Mouse (Mus musculus) lung, postnatal 36 days (tissue): ENCODE measurements around the gene Agtrap.
"Not testable (repeated sequence)": the region's sequence is repeated elsewhere in the genome, so short reads cannot be mapped to it uniquely, and the experiment has no call there.

Experiments
- DNase-seq: peaks from one replicate; pipeline ENCODE4 v3.0.0; 2022; ENCODE audit warnings: mixed read lengths

The Agtrap gene

DNA sequence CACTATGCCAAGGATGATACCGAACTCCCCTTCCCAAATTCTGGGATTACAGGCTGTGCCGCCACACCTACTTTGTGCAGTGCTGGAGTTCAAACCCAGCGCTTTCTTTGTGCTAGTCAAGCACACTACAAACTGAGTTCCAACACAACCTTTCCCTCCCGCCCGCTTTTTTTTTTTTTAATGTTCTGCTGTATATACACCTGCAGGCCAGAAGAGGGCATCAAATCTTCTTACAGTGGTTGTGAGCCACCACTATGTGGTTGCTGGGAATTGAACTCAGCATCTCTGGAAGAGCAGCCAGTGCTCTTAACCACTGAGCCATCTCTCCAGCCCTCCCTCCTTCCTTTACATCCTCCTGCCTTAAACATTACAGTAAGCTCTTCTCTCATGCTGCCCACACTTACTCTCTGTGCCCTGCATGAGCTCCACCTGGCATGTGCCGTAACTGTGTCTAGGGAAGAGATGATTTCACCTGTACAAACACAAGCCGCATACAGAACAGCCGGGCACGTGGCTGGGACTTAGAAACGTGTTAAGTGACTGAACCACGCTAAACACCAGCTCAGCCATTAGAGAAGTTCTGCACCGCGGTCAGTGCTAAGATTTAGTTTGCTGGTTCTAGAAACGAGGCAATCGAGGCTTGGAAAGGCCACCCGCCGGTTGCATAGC lies 13.2 kb downstream of the Agtrap start:
- DNase-seq: no peak

DNA sequence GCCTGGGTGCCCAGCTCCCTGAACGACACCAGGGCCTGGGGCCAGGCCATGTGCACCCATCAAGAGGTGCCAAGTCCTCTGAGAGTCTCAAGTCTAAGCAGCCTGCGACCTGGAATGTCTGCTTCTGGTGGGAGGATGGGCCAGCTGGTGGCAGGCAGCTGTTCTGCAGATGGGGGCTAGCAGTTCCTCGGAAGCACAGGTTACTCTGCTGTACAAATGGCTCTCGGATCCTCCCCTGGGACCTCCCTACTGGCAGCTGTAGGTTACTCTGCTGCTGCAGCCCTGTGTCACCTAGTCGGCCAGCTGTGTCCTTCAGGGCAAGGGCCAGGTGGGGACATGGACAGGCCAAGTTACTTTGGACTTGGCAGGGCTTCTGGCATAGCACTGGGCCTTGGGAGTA lies 16.3 kb downstream of the Agtrap start:
- no peak for DNase-seq

DNA sequence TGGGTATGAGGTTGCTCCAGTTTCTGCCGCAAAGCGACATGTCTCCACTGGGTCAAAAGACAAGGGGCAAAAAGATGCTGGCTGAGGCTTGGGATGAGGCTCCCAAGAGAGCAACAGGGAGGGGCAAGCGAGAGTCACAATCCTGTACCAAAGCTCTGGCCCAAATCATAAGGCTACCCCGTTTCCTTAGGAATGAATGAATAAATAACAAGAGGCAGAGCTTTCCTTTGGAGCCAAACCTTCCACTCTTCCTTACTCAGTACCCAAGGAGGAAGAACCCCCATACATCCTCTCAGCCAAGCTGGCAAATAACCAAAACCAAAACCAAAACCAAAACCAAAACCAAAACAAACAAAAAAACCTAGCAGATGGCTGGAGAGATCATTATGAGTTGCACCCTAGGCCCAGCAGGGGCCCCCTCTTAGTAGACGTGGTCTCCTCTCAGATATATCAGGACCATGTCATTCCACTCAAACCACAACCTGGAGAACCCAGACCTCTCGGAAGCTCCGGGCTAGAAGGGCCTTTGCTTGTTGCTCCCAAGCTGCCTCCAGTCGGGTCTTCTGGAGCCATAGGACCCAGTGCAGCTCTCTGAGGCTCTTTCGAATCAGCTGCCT lies 18.1 kb downstream of the Agtrap start:
- DNase-seq: no peak

DNA sequence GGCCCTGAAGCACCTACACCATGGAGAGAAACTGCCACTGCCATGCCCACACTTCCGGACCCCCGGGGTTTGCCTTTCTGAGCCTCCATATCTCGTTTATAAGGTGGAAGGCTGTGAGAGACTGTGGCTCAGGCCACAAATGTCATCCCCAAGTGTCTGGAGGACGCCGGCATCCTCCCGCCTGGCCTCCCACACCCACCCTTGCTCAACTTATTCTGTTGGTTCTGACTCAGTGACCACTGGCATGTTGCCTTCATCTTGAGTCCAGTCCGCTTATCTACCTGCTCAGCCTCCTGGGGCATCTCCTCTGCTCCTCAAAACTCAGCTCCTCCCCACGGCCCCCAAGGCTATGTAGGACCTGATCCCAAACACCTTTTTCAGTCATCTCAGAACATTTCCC lies 20.5 kb downstream of the Agtrap start:
- no peak for DNase-seq

DNA sequence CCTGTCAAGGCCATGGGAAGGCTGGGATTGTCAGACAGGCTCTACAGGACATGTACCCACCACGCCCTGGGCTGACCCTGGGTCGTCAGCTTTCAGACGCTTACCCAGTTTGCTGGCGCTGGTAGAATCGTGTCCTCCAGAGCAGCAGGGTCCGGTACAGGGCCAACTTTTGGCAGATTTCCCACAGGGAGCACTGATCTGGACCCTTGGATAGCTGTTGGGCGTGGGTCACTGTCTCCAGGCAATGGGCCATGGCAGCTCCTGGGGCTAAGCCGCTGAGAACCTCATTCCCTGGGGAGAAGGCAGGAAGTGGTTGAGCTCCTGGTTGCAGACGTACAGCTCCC lies 21.5 kb downstream of the Agtrap start:
- no peak for DNase-seq

DNA sequence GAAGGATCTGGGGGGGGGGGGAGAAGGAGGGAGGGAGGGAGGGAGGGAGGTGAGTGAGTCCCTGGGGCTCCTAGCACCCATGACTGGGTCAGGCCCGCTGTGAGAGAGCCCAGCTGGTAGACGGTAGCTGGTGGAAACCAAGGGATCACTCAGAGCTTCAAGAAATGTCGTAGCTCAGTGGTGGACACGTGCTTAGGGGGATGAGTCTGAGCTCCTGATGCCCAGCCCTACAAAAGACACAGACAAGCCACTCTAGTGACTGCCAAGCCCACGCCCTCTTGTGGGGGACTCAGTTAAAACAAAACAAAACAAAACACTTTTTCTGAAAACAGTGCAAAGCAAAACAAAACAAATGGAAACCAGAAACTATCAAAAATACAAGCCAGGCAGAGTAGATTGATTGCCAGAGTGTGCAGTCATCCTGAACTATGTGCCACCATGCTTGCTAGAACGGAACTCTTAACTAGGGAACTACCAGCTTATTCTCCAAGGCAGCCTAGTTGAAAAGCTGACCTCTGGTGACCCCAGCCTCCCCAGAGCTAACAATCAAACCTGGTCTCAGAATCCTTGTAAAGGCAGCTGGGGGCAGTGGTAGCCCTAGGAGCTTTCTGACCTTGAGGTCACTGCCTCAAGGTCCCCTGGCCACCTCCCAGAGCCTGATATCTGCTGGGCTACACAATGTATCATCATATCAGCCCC lies 22.0 kb downstream of the Agtrap start:
- DNase-seq: peak; percentile 30

DNA sequence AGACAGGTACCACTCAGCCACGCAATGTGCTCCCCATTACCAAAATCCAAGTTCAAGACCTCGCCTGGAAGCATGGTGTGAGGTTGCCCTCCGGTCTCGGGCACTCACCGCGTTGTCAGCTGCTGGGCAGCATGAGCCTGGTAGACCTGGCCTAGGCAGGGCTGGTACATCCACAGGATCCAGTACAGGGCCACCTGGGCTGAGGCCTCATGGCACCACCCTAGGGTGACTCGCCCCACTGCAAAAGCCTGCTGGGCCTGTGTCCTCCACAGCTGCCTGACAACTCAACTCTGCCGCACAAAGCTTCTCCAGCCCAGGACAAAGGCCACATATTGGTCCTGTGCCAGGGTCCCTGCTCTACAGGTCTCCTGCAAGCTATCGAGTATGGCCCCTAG lies 26.7 kb downstream of the Agtrap start:
- DNase-seq: no peak

DNA sequence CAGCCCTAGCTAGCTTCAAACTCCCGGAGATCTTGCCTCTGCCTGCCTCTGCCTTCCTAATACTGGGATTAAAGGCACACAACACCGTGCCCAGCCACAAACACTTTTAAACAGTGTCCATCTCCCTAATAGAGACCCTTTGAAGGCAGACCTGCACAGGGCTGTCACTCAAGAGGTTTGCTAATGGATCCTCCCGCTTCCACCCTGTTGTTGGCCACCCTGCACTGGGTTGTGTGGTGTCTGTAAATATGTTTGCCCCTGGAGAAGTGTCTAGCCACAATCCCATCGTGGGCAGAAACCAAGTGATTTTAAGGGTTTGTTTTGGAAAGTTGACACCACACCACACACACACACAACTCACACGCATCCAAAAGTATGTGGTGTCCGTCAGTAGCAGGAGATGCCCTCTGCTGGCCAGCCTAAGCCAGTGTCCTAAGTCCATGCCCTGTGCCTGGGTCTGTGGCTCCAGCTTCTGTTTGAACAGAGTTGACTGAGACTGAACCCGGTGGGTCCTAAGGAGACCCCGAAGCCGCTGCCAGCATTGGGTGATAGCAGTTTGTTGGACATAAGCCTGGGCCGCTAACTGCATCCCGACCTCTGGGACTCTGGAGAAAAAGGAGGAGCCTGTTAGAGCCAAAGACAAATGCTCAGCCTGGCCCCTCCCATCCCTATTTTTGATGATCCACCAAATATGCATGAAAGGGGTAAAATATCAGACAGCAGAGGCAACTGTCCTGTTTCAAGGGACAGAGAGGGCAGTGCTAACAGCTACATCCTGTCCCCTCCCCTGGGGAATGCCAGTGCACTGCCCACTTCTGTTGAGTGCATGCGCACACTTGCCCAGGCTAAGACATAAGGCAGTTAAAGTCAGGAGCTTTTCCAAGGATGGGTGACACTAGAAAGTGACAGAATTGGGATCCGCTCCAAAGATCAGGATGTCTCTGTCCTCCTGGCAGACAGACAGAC lies 27.4 kb downstream of the Agtrap start:
- peak; percentile 68 for DNase-seq

DNA sequence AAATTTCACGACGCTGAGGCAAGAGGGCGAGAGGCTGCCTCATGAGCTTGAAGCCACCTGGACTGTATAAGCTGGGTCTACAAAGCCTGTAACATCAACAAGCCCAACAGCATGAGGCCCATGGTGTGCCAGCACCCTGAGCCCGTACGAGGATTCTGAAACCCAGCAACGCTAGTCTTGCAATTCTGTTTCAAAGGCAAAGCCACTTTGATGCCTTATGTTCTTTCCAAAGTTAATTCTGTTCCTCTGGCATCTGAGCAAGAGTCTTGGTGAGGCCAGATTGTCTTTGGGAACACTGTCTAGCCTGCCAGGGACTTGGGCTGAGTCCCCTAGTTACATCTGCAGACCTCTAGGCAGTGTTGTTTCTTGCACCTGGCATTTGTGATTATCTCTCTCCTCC lies 28.8 kb downstream of the Agtrap start:
- DNase-seq: no peak

DNA sequence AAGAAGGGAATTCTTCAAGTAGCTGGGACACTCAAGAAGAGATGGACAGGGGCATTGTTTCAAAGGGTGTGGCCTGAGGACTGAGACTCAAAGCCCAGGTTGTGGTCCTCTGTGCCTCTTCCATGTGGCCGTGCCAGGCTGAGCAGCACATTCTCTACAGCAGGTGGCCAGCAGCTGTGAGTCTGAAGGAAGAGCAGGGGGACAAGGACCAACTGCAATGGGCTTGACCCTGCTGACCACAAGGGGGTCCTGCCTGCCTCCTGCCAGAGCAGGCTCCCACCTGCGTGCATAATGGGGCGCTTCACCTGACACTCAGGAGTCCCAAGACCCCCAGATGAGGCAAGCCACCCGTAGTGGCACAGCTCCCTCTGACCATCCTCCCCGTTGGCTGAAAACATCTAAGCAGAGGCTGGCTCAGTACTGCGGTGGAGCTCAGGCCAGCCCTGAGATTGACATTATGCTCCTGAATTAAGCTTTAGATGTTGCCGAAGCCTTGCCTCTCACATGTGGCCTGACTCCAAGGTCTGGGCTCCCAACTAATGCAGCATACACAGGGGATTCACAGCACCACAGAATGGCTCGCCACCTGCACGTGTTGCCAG lies 29.5 kb downstream of the Agtrap start:
- no peak for DNase-seq

DNA sequence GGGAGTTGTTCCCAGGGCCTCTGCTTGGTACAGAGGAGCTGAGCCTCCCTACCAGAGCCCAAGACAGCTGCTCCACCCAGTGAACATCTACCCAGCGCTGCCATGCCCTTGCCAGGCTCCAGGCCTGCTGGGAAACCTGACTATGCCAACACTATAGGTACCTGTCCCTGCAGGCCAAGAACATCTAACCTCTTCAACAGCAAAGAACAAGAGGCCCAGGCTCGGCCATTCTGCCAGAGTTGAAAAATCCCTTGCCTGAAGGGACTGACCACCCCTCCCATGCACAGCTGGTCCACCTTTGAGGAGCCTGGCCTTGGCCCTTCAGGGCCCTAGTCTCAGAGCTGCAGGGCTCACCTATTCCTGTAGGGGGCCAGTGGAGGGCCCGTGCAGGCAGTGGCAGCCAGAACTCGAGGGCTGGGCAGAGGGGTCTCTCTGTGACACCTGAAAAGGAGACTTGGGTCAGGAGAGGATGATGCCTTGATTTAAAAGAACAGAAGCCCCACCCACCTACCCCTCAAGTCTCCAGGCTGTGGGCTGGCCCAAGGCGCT lies 30.1 kb downstream of the Agtrap start:
- no peak for DNase-seq

DNA sequence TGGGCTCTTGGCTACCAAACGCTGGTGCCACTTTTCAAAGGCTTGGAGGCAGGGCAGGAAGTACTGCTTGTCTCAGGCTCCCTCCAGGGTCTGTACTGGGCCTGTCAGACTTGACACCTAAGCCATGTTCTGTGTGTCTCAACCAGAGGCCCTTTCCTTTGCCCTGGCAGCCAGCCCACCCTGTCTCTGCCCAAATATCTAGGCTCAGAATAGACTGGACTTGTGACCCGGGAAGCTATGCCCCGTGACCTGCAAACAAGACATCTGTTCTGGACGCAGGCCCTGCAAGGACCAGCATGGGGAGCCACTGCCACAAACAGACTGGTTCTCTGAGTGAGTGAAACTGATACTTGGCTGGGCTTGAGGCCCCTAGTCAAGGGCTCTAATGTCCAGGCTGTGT lies 31.0 kb downstream of the Agtrap start:
- DNase-seq: peak; percentile 45

DNA sequence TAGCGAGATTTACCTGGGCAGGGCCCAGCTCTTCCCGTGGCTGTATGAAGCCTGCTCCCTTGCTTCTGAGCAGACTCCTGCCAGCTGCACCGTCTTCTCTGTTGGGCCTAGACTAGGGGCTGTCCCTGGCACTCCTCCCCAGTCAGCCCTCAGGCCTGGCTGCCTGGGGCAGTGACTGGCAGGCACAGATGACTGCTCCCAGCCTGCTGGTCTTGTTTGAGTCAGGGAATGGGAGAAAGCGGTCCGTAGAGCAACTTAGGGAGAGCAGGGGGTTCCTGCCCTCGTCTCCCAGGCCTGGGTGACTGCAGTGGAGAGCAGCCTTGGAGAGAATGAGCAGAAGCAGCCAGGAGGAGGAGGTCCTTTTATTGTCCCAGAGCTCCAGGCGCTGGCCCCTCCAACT lies 31.6 kb downstream of the Agtrap start:
- no peak for DNase-seq

DNA sequence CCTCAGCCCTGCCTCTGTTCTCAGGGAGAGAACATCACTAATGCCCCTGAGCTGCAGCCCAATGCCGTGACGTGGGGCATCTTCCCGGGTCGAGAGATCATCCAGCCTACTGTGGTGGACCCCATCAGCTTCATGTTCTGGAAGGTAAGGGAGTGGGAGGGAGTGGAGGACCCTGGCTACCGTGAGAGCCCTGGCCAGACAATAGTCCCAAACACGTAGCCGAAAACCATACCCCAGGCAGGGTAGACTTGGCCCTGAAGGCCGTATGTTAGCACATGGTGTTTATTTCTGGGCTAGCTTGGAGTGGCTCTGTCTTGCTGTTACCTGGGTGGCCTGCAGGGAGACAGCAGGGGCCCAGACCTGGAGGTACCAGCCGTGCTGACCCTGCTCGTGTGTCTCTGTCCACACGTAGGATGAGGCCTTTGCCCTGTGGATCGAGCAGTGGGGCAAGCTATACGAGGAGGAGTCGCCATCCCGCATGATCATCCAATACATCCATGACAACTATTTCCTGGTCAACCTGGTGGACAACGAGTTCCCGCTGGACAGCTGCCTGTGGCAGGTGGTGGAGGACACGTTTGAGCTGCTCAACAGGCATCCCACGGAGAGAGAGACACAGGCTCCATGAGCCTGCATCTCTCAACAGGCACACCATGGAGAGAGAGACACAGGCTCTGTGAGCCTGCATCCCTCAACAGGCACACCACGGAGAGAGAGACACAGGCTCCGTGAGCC lies 32.7 kb downstream of the Agtrap start:
- no peak for DNase-seq

DNA sequence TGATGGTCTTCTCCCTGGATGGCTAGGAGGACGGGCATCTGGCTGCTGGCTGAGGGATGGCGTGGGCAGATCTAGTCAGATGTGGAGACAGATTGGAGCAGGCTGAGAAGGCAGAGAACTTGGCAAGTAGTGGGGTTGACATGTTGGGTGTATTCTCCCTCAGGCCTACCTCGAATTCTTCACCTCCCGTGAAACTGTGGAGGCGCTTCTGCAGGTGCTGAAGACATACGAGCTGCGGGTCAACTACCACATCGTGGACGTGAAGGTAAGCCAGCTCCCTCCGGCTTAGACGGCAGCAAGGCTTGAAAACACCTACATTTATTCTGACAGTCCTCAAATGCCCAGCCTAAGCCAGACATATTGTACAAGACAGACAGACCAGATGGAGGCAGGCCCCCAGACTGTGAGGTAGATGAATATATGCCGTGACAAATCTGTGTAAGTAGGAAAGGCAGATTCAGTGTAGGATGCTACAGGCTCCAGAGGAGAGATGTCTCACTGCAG lies 34.4 kb downstream of the Agtrap start:
- DNase-seq: no peak

DNA sequence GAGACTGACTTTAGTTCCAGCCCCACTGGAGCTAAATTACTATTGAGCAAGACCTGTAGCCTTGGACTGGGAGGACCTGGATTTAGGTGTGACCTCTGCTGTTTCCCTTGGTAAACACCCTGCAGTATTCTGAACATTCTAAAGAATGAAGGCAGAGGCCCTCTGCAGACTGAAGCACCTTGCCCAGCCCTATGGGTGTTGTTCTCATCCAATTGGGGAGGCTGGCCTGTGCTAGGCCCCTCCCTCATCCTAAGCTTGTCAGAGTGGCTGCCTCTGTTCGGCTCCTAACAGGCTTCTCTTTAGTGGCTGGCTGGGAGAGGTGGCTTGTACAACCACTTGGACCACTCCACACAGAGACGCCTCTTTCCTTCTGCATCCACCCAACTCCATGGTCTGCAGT lies 34.9 kb downstream of the Agtrap start:
- DNase-seq: peak; percentile 51

DNA sequence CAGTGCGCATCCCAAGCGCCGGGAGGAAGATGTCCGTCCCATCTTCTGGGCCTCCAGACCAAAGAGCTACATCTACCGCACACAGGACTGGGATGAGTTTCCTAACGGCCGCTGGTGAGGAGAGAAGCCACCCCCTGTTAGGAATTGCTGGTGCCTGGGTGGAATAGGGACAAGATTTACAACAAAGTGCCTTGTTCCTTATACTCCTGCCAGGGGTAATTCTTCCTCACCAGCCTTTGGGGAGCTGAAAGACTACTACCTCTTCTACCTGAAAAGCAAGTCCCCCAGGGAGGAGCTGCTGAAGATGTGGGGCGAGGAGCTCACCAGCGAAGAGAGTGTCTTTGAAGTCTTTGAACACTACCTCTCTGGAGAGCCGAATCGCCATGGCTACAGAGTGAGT lies 35.9 kb downstream of the Agtrap start:
- DNase-seq: no peak

DNA sequence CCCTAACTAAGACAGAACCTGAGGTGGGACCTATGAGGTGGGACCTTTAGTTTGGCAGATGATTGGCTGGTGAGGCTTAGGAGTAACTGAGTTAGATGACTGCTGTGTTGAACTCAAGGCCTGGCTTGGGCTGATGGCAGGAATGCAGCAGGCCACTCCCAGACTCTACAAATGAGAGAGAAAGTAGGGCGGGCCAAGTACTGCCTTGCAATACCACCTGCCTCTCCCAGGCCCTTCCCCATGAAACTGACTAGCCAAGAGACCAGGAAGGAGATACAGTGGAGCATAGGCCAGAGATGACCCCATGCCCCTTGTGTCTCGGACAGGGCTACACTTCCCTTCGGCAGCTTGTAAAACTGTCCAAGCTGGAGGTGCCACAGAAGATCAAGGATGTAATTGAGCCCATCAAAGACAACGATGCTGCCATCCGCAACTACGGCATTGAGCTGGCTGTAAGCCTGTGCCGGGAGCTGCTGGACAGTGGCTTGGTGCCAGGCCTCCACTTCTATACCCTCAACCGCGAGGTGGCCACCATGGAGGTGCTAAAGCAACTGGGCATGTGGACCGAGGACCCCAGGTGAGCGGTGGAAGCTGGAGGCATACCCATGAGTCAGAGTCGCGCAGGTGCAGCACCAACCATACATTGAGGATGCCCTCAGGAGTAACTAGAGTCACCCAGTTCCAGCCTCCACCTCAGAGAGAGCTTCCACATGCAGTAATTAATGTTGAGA lies 36.6 kb downstream of the Agtrap start:
- DNase-seq: no peak

DNA sequence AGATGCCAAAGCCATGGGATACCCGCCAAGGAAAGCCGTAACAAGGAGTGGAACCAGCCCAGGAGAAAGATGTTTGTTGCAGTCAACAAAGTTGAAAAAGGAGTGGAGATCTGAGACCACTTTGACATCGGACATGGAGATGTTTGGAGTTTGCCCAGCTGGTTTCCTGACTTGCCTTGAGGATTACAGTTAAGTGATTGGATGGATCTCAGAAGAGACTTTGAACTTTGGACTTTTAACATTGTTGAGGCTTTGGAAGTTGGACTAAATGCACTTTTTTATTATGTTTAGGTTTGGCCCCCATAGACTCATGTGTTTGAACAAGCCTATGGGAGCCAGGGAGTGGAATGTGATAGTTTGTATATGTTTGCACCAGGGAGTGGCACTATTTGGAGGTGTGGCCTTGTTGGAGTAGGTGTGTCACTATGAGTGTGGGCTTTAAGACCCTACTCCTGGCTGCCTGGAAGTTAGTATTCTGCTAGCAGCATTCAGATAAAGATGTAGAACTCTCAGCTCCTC lies 37.4 kb downstream of the Agtrap start:
- not testable (repeated sequence) for DNase-seq

DNA sequence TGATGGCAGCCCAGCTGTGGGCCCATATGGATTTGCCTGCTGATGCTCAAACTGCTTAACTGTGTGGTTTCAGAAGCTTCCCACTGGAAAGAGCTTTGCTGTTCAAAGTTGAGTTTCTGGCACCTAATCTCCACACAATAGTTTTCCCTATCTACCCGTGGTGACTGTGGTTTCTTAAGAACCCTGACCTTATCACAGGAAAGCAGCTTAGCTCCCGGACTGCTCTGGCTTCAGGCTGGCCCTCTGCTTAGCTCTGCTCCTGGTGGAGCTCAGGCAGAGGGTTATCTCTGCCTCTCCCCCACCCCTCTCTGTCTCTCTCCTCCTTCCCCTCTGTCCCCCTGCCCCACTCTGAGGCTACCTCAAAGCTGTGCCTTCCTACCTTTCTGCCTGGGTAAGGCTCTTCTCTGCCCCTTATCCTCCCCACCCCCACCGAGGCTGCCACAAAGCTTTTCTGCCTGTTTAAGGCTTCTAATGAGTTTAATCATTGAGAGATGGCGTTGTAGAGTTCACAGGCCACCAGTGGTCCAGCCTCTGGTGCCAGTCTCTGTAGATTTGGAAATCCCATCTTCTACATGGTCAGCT lies 41.3 kb downstream of the Agtrap start:
- DNase-seq: no peak
